27 mouse cellular contexts compared by ENCODE assay signal in genomic region chr1:69708571-69708970, GRCm38 (mm10).
"Had no signal": no experiment of that assay in that cellular context is flagged by ENCODE, and none has a peak within 500 bp of the region (broad histone marks: within the 10 kb centered on the region; RNA-seq: fewer than 3 reads in every experiment).

No protein-coding gene starts in this region.

- H3K27me3 ChIP-seq: heart, embryonic 13.5 days; heart, embryonic 15.5 days; hindbrain, embryonic 13.5 days; hindbrain, embryonic 15.5 days; kidney, embryonic 15.5 days; limb, embryonic 13.5 days; limb, embryonic 15.5 days; liver, embryonic 12.5 days had no signal

- H3K27ac ChIP-seq: heart, adult 2 months; heart, embryonic 13.5 days; heart, embryonic 15.5 days; hindbrain, embryonic 13.5 days; hindbrain, embryonic 15.5 days; hindbrain, postnatal 0 days; kidney, embryonic 15.5 days; kidney, postnatal 0 days; limb, embryonic 13.5 days; limb, embryonic 15.5 days; liver, embryonic 12.5 days; liver, embryonic 14.5 days had no signal

- H3K9ac ChIP-seq: heart, embryonic 13.5 days; heart, embryonic 15.5 days; hindbrain, embryonic 13.5 days; hindbrain, embryonic 15.5 days; kidney, embryonic 15.5 days; limb, embryonic 13.5 days; limb, embryonic 15.5 days; liver, embryonic 12.5 days; liver, embryonic 14.5 days had no signal

- H3K4me3 ChIP-seq: heart, adult 2 months; heart, embryonic 13.5 days; heart, embryonic 15.5 days; hindbrain, embryonic 13.5 days; hindbrain, embryonic 15.5 days; kidney, embryonic 15.5 days; limb, embryonic 13.5 days; limb, embryonic 15.5 days; liver, embryonic 12.5 days had no signal

- DNase-seq: gastrocnemius, postnatal 14 days; gastrocnemius, postnatal 36 days; heart, adult 11 months; heart, adult 2 months; heart, postnatal 14 days; heart, postnatal 36 days; kidney, adult 11 months; kidney, adult 2 months; kidney, adult 9 months; kidney, postnatal 14 days; kidney, postnatal 36 days; layer of hippocampus, adult 9-11 months; layer of hippocampus, postnatal 36 days; left cerebral cortex, postnatal 4 days had no signal

- H3K4me1 ChIP-seq: heart, embryonic 13.5 days; heart, embryonic 15.5 days; hindbrain, embryonic 13.5 days; hindbrain, embryonic 15.5 days; kidney, embryonic 15.5 days; limb, embryonic 13.5 days; limb, embryonic 15.5 days; liver, embryonic 12.5 days had no signal

- ATAC-seq: hindbrain, postnatal 0 days; intestine, embryonic 16.5 days; liver, embryonic 12.5 days had no signal

- H3K4me2 ChIP-seq: heart, embryonic 11.5 days; heart, embryonic 13.5 days; heart, embryonic 15.5 days; hindbrain, embryonic 13.5 days; hindbrain, embryonic 15.5 days; kidney, embryonic 15.5 days; limb, embryonic 13.5 days; limb, embryonic 15.5 days; liver, embryonic 12.5 days had no signal

- H3K36me3 ChIP-seq: heart, embryonic 13.5 days; heart, embryonic 15.5 days; hindbrain, embryonic 13.5 days; hindbrain, embryonic 15.5 days; kidney, embryonic 15.5 days; limb, embryonic 13.5 days; limb, embryonic 15.5 days; liver, embryonic 12.5 days had no signal

- H3K9me3 ChIP-seq: heart, embryonic 13.5 days; heart, embryonic 15.5 days; hindbrain, embryonic 13.5 days; hindbrain, embryonic 15.5 days; kidney, embryonic 15.5 days; limb, embryonic 13.5 days; limb, embryonic 15.5 days; liver, embryonic 12.5 days had no signal
